ENCODE assay signal across 23 mouse cellular contexts in genomic region chr16:85231908-85232467, GRCm38 (mm10). TPM values are rescaled to one million over a fixed set of nuclear protein-coding genes. Genes with fewer than 3 reads are reported as not detected.
A peak's percentile ranks its signal among the peaks of the same experiment; 100 is the strongest.
DNase-seq lines count a peak whose midpoint lies in the region; ATAC-seq lines count a peak whose summit lies in the region.
"Had no signal": no experiment of that assay in that cellular context is flagged by ENCODE, and none has a peak within 500 bp of the region (broad histone marks: within the 10 kb centered on the region; RNA-seq: fewer than 3 reads in every experiment).

No protein-coding gene starts in this region.

- no peak overlapping the region for H3K4me2 ChIP-seq in midbrain, embryonic 11.5 days
- H3K4me2 ChIP-seq in midbrain, embryonic 13.5 days (replicated peaks), result no peak overlapping the region
- no peak overlapping the region for H3K4me2 ChIP-seq in forebrain, embryonic 15.5 days (replicated peaks)
- H3K4me2 ChIP-seq in limb, embryonic 13.5 days (replicated peaks), result no peak overlapping the region
- H3K4me2 ChIP-seq: embryonic facial prominence, embryonic 13.5 days; hindbrain, embryonic 14.5 days; liver, embryonic 15.5 days had no signal

- H3K36me3 ChIP-seq in midbrain, embryonic 11.5 days (ENCODE audit: control insufficient read depth, insufficient read depth, low read length), result no peaks in the 10 kb centered on the region
- H3K36me3 ChIP-seq in midbrain, embryonic 13.5 days, result no peaks in the 10 kb centered on the region
- H3K36me3 ChIP-seq in embryonic facial prominence, embryonic 10.5 days (replicated peaks), result no peaks in the 10 kb centered on the region
- no peaks in the 10 kb centered on the region for H3K36me3 ChIP-seq in forebrain, embryonic 15.5 days
- H3K36me3 ChIP-seq in limb, embryonic 13.5 days, result no peaks in the 10 kb centered on the region
- H3K36me3 ChIP-seq: embryonic facial prominence, embryonic 13.5 days; heart, embryonic 10.5 days; liver, embryonic 15.5 days had no signal

- ATAC-seq in midbrain, embryonic 11.5 days (ENCODE audit: low FRiP score), result no peak
- ATAC-seq in midbrain, embryonic 13.5 days, result no peak
- peak; percentile 67; the same call in 1 of the 2 replicates for ATAC-seq in forebrain, embryonic 15.5 days (replicated peaks)
- ATAC-seq in limb, embryonic 13.5 days (ENCODE audit: low FRiP score, low read depth), result peak; percentile 48; the same call in 1 of the 2 replicates
- ATAC-seq: activated CD4-positive, CD25-positive, alpha-beta regulatory T cell, adult 4 months; lung, postnatal 0 days had no signal

- H3K9ac ChIP-seq in midbrain, embryonic 11.5 days (ENCODE audit: low read length), result no peak overlapping the region
- no peak overlapping the region for H3K9ac ChIP-seq in midbrain, embryonic 13.5 days (replicated peaks)
- H3K9ac ChIP-seq in forebrain, embryonic 15.5 days (replicated peaks), result no peak overlapping the region
- H3K9ac ChIP-seq in limb, embryonic 13.5 days, result no peak overlapping the region
- H3K9ac ChIP-seq: embryonic facial prominence, embryonic 13.5 days; hindbrain, embryonic 14.5 days; liver, embryonic 15.5 days had no signal

- no peak overlapping the region for H3K27ac ChIP-seq in midbrain, embryonic 11.5 days (ENCODE audit: low read depth, low read length)
- no peak overlapping the region for H3K27ac ChIP-seq in midbrain, embryonic 13.5 days
- H3K27ac ChIP-seq in embryonic facial prominence, embryonic 10.5 days (replicated peaks), result no peak overlapping the region
- H3K27ac ChIP-seq in forebrain, embryonic 15.5 days (replicated peaks), result no peak overlapping the region
- H3K27ac ChIP-seq in limb, embryonic 13.5 days, result no peak overlapping the region
- H3K27ac ChIP-seq: embryonic facial prominence, embryonic 13.5 days; heart, embryonic 10.5 days; hindbrain, embryonic 14.5 days; liver, embryonic 15.5 days; macrophage; stomach, postnatal 0 days had no signal

- peak; percentile 65 for DNase-seq in midbrain, embryonic 11.5 days (ENCODE audit: low spot score, missing footprints)
- peak; percentile 10 for DNase-seq in embryonic facial prominence, embryonic 10.5 days (ENCODE audit: low spot score)
- DNase-seq in cerebellum, postnatal 4 days (ENCODE audit: low spot score in 2 of 2), result no peak
- no peak for DNase-seq in spleen, postnatal 10 days (ENCODE audit: low spot score in 2 of 2)
- no peak for DNase-seq in lung, adult 18-20 months
- DNase-seq: adrenal gland, adult 8-10 months; cerebellum, adult 18-20 months; cerebellum, postnatal 14 days; heart, postnatal 4 days; kidney, adult 9 months; liver had no signal

- H3K27me3 ChIP-seq in midbrain, embryonic 11.5 days (ENCODE audit: control insufficient read depth, insufficient read depth, low read length), result no peaks in the 10 kb centered on the region
- H3K27me3 ChIP-seq in midbrain, embryonic 13.5 days, result no peaks in the 10 kb centered on the region
- no peaks in the 10 kb centered on the region for H3K27me3 ChIP-seq in embryonic facial prominence, embryonic 10.5 days (replicated peaks; ENCODE audit: low read depth, poor library complexity, severe bottlenecking)
- H3K27me3 ChIP-seq in forebrain, embryonic 15.5 days, result no peaks in the 10 kb centered on the region
- H3K27me3 ChIP-seq in limb, embryonic 13.5 days, result no peaks in the 10 kb centered on the region
- H3K27me3 ChIP-seq: embryonic facial prominence, embryonic 13.5 days; liver, embryonic 15.5 days had no signal

- 66% methylated on average over 6 of the region's 6 CpGs for WGBS in midbrain, embryonic 11.5 days
- 67% methylated on average over 6 of the region's 6 CpGs for WGBS in midbrain, embryonic 13.5 days
- 46% methylated on average over 6 of the region's 6 CpGs for WGBS in embryonic facial prominence, embryonic 10.5 days
- WGBS in forebrain, embryonic 15.5 days, result 42% methylated on average over 6 of the region's 6 CpGs
- WGBS in limb, embryonic 13.5 days, result 28% methylated on average over 6 of the region's 6 CpGs

- H3K4me1 ChIP-seq in midbrain, embryonic 11.5 days (ENCODE audit: control insufficient read depth, insufficient read depth, low read length), result no peaks in the 10 kb centered on the region
- H3K4me1 ChIP-seq in midbrain, embryonic 13.5 days (replicated peaks), result no peaks in the 10 kb centered on the region
- H3K4me1 ChIP-seq in embryonic facial prominence, embryonic 10.5 days, result peaks cover 10% of the 10 kb centered on the region
- H3K4me1 ChIP-seq in forebrain, embryonic 15.5 days, result no peaks in the 10 kb centered on the region
- peaks cover 10% of the 10 kb centered on the region for H3K4me1 ChIP-seq in limb, embryonic 13.5 days
- H3K4me1 ChIP-seq: heart, embryonic 10.5 days; liver, embryonic 15.5 days had no signal

- no peaks in the 10 kb centered on the region for H3K9me3 ChIP-seq in midbrain, embryonic 11.5 days (ENCODE audit: control insufficient read depth, low read length)
- H3K9me3 ChIP-seq in midbrain, embryonic 13.5 days, result no peaks in the 10 kb centered on the region
- no peaks in the 10 kb centered on the region for H3K9me3 ChIP-seq in embryonic facial prominence, embryonic 10.5 days
- H3K9me3 ChIP-seq in forebrain, embryonic 15.5 days, result no peaks in the 10 kb centered on the region
- no peaks in the 10 kb centered on the region for H3K9me3 ChIP-seq in limb, embryonic 13.5 days
- H3K9me3 ChIP-seq: embryonic facial prominence, embryonic 13.5 days; heart, embryonic 10.5 days; liver, embryonic 15.5 days had no signal

- H3K4me3 ChIP-seq in midbrain, embryonic 11.5 days (ENCODE audit: low read depth, low read length), result no peak overlapping the region
- H3K4me3 ChIP-seq in midbrain, embryonic 13.5 days (replicated peaks), result no peak overlapping the region
- no peak overlapping the region for H3K4me3 ChIP-seq in embryonic facial prominence, embryonic 10.5 days
- H3K4me3 ChIP-seq in forebrain, embryonic 15.5 days, result no peak overlapping the region
- H3K4me3 ChIP-seq in limb, embryonic 13.5 days, result no peak overlapping the region
- H3K4me3 ChIP-seq: embryonic facial prominence, embryonic 13.5 days; erythroblast, embryonic 14.5 days; heart, embryonic 10.5 days; liver, embryonic 15.5 days had no signal

RNA-seq across cellular contexts. Expression of gene App, which starts 58.4 kb away (rescaled TPM):
- polyA plus RNA-seq in midbrain, embryonic 11.5 days (2014; fragmentation: Nextera tagmentation; extraction: Ambion mirVana), result 157 and 166 TPM in 2 replicates
- polyA plus RNA-seq in midbrain, embryonic 13.5 days (2015; fragmentation: Nextera tagmentation; extraction: Ambion mirVana), result 257 and 271 TPM in 2 replicates
- polyA plus RNA-seq in embryonic facial prominence, embryonic 10.5 days (2016; fragmentation: Nextera tagmentation; extraction: Ambion mirVana), result 116 TPM in 2 replicates
- polyA plus RNA-seq in forebrain, embryonic 15.5 days (2015; fragmentation: Nextera tagmentation; extraction: Ambion mirVana), result 260 and 266 TPM in 2 replicates
- 180 and 183 TPM in 2 replicates for polyA plus RNA-seq in limb, embryonic 13.5 days (2015; fragmentation: Nextera tagmentation; extraction: Ambion mirVana)

Comparison
In these comparisons a context has a peak if more than half of its experiments do, and no peak if none do; other contexts are left out.
1. ATAC-seq: peak in forebrain, embryonic 15.5 days (single experiment) and limb, embryonic 13.5 days (single experiment); none in midbrain, embryonic 11.5 days (single experiment) and midbrain, embryonic 13.5 days (single experiment).
2. DNase-seq: peak in midbrain, embryonic 11.5 days (single experiment) and embryonic facial prominence, embryonic 10.5 days (single experiment); none in cerebellum, postnatal 4 days (0 of 2), spleen, postnatal 10 days (0 of 2) and lung, adult 18-20 months (0 of 2).